Mouse (Mus musculus) naive thymus-derived CD4-positive, alpha-beta T cell, adult 2 months (primary cell): ENCODE data around the gene Mmp15.
"Not testable (repeated sequence)": the region's sequence is repeated elsewhere in the genome, so short reads cannot be mapped to it uniquely, and the experiment has no call there.

Source experiments
- DNase-seq: peaks from one replicate; pipeline ENCODE4 v3.0.0-alpha.2; 2011; ENCODE audit warnings: low read depth

Gene Mmp15

GRCm38 (mm10) chr8:95377101-95377500, 25.0 kb downstream of the Mmp15 start:
- no peak for DNase-seq

- DNase-seq, result no peak
Observed at GRCm38 (mm10) chr8:95377863-95378291, 25.8 kb downstream of the Mmp15 start.

- not testable (repeated sequence) for DNase-seq
Observed at GRCm38 (mm10) chr8:95378928-95379327, 26.9 kb downstream of the Mmp15 start.

GRCm38 (mm10) chr8:95380953-95381352, 28.9 kb downstream of the Mmp15 start:
- DNase-seq, result no peak

- DNase-seq, result no peak
Observed at GRCm38 (mm10) chr8:95381595-95381994, 29.5 kb downstream of the Mmp15 start.

- DNase-seq, result no peak
Observed at GRCm38 (mm10) chr8:95384501-95384900, 32.4 kb downstream of the Mmp15 start.

- DNase-seq, result no peak
Observed at GRCm38 (mm10) chr8:95386037-95386436, 34.0 kb downstream of the Mmp15 start.

GRCm38 (mm10) chr8:95387221-95387620, 35.2 kb downstream of the Mmp15 start:
- no peak for DNase-seq

- DNase-seq, result no peak
Observed at GRCm38 (mm10) chr8:95387936-95388335, 35.9 kb downstream of the Mmp15 start.

GRCm38 (mm10) chr8:95390312-95390711, 38.2 kb downstream of the Mmp15 start:
- peak; percentile 65 for DNase-seq

- DNase-seq, result no peak
Observed at GRCm38 (mm10) chr8:95391101-95391500, 39.0 kb downstream of the Mmp15 start.

- no peak for DNase-seq
Observed at GRCm38 (mm10) chr8:95392604-95393003, 40.5 kb downstream of the Mmp15 start.

- DNase-seq, result no peak
Observed at GRCm38 (mm10) chr8:95395186-95395918, 43.3 kb downstream of the Mmp15 start.

GRCm38 (mm10) chr8:95396752-95397151, 44.7 kb downstream of the Mmp15 start:
- DNase-seq, result no peak

- no peak for DNase-seq
Observed at GRCm38 (mm10) chr8:95397201-95397600, 45.1 kb downstream of the Mmp15 start.

- no peak for DNase-seq
Observed at GRCm38 (mm10) chr8:95399131-95399530, 47.1 kb downstream of the Mmp15 start.

GRCm38 (mm10) chr8:95401091-95401490, 49.0 kb downstream of the Mmp15 start:
- no peak for DNase-seq

GRCm38 (mm10) chr8:95409518-95409917, 57.5 kb downstream of the Mmp15 start:
- DNase-seq, result no peak

GRCm38 (mm10) chr8:95411309-95411972, 59.4 kb downstream of the Mmp15 start:
- DNase-seq, result no peak

GRCm38 (mm10) chr8:95422193-95422810, 70.2 kb downstream of the Mmp15 start:
- DNase-seq, result no peak
